ENCODE assay signal across 9 mouse cellular contexts in genomic region chr1:162217340-162217974, GRCm38 (mm10).
A peak's percentile ranks its signal among the peaks of the same experiment; 100 is the strongest.
DNase-seq lines count a peak whose midpoint lies in the region; ATAC-seq and TF ChIP-seq lines count a peak whose summit lies in the region.
"Had no signal": no experiment of that assay in that cellular context is flagged by ENCODE, and none has a peak within 500 bp of the region (broad histone marks: within the 10 kb centered on the region; RNA-seq: fewer than 3 reads in every experiment).

No protein-coding gene starts in this region.

- no peaks in the 10 kb centered on the region for H3K27me3 ChIP-seq in embryonic facial prominence, embryonic 11.5 days (ENCODE audit: control insufficient read depth, insufficient read depth, low read length)
- no peaks in the 10 kb centered on the region for H3K27me3 ChIP-seq in cerebellum, adult 2 months (ENCODE audit: control insufficient read depth, insufficient read depth, low read length)

- peak overlapping the region; percentile 100 for H3K27ac ChIP-seq in embryonic facial prominence, embryonic 11.5 days (replicated peaks; ENCODE audit: low read depth, low read length)
- no peak overlapping the region for H3K27ac ChIP-seq in cerebellum, adult 2 months (ENCODE audit: insufficient read depth, low read length)
- H3K27ac ChIP-seq: macrophage had no signal

- DNase-seq in 3T3-L1 (ENCODE audit: low read depth, low spot score), result peak; percentile 100
- peak; percentile 98 for DNase-seq in embryonic facial prominence, embryonic 11.5 days (ENCODE audit: low spot score)
- peak; percentile 82 to 83 for DNase-seq in heart, postnatal 10 days
- peak; percentile 52 to 62 for DNase-seq in kidney, postnatal 25 days
- peak; percentile 95 for DNase-seq in mesoderm, embryonic 11.5 days (ENCODE audit: low read depth, low spot score)
- no peak for DNase-seq in frontal cortex, postnatal 25 days (ENCODE audit: low spot score in 2 of 2)
- no peak for DNase-seq in layer of hippocampus, postnatal 10 days (ENCODE audit: low spot score in 2 of 2)
- no peak for DNase-seq in cerebellum, adult 2 months

- H3K4me2 ChIP-seq in embryonic facial prominence, embryonic 11.5 days (ENCODE audit: low read depth, low read length), result peak overlapping the region; percentile 16

- TF ChIP-seq POLR2A in cerebellum, adult 2 months (IDR thresholded peaks at IDR 0.05; ENCODE audit: borderline replicate concordance, insufficient read depth, low read length), result no peak

- peaks cover 3% of the 10 kb centered on the region; the same call in 1 of the 2 replicates for H3K4me1 ChIP-seq in embryonic facial prominence, embryonic 11.5 days (ENCODE audit: control insufficient read depth, insufficient read depth, low read length)
- H3K4me1 ChIP-seq in cerebellum, adult 2 months (ENCODE audit: control insufficient read depth, insufficient read depth, low read length), result no peaks in the 10 kb centered on the region

- no peaks in the 10 kb centered on the region for H3K9me3 ChIP-seq in embryonic facial prominence, embryonic 11.5 days (replicated peaks; ENCODE audit: control insufficient read depth, low read length)

- H3K9ac ChIP-seq in embryonic facial prominence, embryonic 11.5 days (replicated peaks; ENCODE audit: low read length), result peak overlapping the region; percentile 97

- H3K36me3 ChIP-seq in embryonic facial prominence, embryonic 11.5 days (replicated peaks; ENCODE audit: control insufficient read depth, insufficient read depth, low read depth, low read length), result no peaks in the 10 kb centered on the region

- H3K4me3 ChIP-seq in embryonic facial prominence, embryonic 11.5 days (ENCODE audit: low read depth, low read length), result peak overlapping the region; percentile 73
- no peak overlapping the region for H3K4me3 ChIP-seq in cerebellum, adult 2 months (replicated peaks; ENCODE audit: insufficient read depth, low read depth, low read length)

- TF ChIP-seq CTCF in cerebellum, adult 2 months (IDR thresholded peaks at IDR 0.05; ENCODE audit: borderline replicate concordance, insufficient read depth, low read depth, low read length), result no peak

- WGBS in embryonic facial prominence, embryonic 11.5 days, result 25% methylated on average over 15 of the region's 15 CpGs
- 83% methylated on average over 15 of the region's 15 CpGs for WGBS in cerebellum, adult 2 months

- intact Hi-C loops in heart, postnatal 10 days (cut with DNase I), result loop anchor here (2.0 to 5.0 kb wide), 2 partner anchors 31 to 210 kb away; no protein-coding TSS in a partner anchor

- peak; percentile 98 for ATAC-seq in embryonic facial prominence, embryonic 11.5 days (replicated peaks; ENCODE audit: insufficient number of reproducible peaks, low FRiP score, low TSS enrichment, low read depth)

Comparison
In these comparisons a context has a peak if more than half of its experiments do, and no peak if none do; other contexts are left out.
1. DNase-seq: peak in 3T3-L1 (single experiment), embryonic facial prominence, embryonic 11.5 days (single experiment), heart, postnatal 10 days (2 of 2), kidney, postnatal 25 days (2 of 2) and mesoderm, embryonic 11.5 days (single experiment); none in frontal cortex, postnatal 25 days (0 of 2), layer of hippocampus, postnatal 10 days (0 of 2) and cerebellum, adult 2 months (0 of 2).